Mouse (Mus musculus) CH12F3 (cell line): ENCODE results near the gene Cab39l.

Experiments used
- in situ Hi-C: fragments of 300-500 bp; cut with MboI; formaldehyde crosslinking; loops from 2 replicates; pipeline ENCODE4 v1.14.3; 2020; ENCODE audit warnings: low sequenced_read_pairs

Gene Cab39l

GRCm38 (mm10) chr14:59504831-59505230 lies 64.1 kb downstream of the Cab39l start:
- in situ Hi-C loops, result no loop called here

- in situ Hi-C loops, result no loop called here
Observed at GRCm38 (mm10) chr14:59506139-59506538, 65.4 kb downstream of the Cab39l start.

DNA sequence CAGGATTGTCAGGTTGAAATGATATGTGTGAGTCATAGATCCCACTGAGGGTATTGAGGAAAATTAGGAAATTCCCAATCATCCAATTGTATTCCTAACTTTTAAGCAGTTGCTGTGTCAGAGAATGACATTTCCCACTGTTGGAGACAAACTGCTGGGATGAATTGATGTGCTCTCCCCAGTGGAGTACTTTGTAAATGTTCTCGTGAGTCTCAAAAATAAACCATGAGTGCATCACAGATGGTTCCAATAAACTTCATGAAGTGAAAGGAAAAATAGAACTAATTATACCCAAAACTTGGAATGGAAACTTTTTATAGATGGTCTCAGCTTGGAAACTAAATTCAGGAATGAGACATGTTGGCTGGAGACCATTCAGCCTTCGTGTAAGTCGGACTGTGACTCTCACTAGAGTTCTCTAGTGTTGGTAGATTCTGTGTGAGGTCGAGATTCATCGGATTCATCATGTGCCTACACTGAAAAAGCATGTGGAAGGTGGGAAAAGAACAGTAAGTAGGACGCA lies 73.2 kb downstream of the Cab39l start:
- in situ Hi-C loops, result no loop called here

DNA sequence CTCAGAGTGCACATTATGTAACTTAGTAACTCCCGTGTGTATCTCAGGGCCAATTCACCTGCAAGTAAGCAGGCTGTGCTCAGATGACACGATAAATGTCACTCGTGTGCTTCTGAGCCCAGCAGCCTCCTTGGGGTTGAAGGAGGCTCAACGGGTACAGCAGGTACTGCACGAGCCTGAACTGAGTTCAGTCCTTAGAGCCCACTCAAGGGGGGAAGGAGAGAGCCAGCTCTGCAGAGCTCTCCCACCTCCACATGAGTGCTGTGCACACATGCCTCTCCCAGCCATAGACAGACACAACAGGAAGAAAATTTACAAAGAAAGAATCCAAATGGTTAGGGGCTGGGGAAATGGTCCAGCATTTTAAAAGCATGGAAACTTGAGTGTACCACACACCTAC lies 85.1 kb downstream of the Cab39l start:
- in situ Hi-C loops, result no loop called here

DNA sequence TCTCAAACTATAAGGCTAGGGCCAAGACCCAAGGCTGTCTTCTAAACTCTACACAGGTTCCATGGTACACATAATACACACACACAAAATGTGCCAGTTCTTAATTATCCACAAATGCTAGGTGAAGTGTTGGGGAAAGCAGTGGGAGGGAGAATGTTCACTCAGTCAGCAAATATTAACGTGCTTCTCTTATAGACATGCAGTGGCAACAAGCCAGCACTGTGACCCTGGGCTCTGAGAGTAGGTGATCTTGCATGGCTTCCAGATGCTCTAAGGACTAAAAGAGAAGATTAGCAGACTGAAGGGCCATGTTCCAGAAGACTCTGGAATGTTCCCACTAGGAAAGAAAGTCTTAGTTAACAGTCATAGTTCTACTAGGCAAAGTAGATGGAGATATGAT lies 90.0 kb downstream of the Cab39l start:
- in situ Hi-C loops, result no loop called here

GRCm38 (mm10) chr14:59532986-59533385 lies 92.2 kb downstream of the Cab39l start:
- in situ Hi-C loops, result no loop called here

DNA sequence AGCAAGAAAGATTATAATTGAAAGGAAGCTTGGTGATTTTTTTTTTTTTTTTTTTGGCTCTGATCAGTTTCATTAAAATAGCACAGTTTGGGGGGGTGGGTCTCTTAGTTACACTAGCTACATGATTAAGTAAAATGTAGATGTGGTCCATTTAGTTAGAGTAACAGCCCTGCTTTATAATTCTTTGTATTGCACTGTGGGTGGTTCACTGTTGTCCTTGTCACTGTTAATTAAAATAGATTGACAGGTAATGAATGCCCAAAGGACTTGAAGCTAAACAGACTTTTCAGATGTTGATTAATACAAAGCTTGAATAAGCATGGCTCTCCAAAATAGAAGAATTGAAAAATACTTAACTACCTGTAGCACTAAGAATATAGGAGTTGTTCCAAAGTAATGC lies 93.1 kb downstream of the Cab39l start:
- in situ Hi-C loops, result no loop called here

- in situ Hi-C loops, result no loop called here
Observed at GRCm38 (mm10) chr14:59537829-59538432, 97.2 kb downstream of the Cab39l start.

GRCm38 (mm10) chr14:59540230-59540629 lies 99.5 kb downstream of the Cab39l start:
- in situ Hi-C loops, result no loop called here

DNA sequence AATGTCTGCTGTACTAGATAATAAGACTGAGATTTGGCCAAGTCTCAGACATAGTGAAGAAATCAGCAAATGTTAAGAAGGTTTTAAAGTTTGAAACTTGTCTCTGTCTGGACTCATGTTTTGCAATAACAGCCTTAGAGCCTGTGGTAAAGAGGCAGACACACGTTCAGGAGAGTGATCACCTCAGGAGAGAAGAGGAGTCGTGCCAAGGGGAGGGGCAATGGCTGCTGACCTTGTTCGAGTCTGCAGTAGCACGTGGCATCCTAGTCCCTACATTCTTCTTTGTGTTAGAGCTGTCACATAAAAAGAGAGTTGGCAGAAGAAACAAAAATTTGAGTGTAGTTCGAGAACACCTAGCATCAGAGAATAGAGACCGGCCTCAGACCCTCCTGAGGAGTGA lies 100.0 kb downstream of the Cab39l start:
- in situ Hi-C loops, result no loop called here

- in situ Hi-C loops, result no loop called here
Observed at GRCm38 (mm10) chr14:59543158-59543826, 102.5 kb downstream of the Cab39l start.

DNA sequence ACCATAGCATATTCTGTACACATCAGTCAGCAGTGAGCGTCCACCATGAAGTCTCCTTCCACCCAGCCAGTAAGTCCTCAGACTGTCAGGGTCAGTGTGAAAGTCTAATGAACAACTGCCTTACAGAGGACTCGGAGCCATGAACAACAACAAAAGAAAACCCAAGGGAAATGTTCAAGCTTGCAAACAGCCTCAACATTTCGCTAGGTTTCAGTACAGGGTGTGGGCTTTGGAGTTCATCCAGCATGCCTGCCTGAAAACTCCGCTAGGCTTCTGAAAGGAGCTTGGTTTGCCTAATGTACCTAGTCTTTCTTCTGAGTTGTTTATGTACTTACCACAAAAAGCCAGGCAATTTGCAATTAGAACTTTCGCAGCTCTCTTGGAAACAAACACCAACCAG lies 103.2 kb downstream of the Cab39l start:
- in situ Hi-C loops, result no loop called here

DNA sequence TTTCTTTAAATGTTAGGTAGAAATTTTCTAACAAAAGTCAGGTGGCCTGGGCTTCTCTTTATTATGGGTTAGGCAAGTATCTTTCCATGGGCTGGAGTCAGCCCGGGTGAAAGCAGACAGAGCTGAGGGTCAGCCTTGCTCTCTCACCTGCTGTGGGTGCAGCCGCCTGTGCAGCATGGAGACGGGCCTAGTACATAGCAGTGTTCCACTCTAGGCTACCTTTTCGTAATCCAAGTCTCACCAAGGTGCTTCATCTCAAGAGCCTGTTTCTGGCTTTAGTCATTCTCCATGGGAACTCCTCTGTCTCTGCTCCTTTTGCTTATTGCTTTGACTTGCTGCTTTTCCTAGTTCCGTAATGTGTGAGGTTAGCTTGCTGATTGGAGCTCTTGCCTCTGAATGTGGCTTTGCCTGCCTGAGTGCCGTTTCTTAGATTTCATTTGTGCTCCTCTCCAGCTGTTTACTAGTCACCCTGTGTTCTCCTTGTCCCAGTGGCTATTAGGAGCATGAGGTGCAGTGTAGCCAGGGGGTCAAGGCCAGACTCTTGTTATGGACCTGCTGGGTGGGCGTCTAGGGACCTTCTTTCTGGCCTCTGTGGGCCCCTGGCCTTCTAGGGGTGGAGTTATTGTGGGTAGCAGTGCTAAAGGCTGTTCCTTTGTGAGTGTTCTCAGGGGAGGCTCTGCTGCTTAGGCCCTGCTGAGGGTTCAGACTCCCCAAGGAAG lies 105.5 kb downstream of the Cab39l start:
- in situ Hi-C loops, result no loop called here

DNA sequence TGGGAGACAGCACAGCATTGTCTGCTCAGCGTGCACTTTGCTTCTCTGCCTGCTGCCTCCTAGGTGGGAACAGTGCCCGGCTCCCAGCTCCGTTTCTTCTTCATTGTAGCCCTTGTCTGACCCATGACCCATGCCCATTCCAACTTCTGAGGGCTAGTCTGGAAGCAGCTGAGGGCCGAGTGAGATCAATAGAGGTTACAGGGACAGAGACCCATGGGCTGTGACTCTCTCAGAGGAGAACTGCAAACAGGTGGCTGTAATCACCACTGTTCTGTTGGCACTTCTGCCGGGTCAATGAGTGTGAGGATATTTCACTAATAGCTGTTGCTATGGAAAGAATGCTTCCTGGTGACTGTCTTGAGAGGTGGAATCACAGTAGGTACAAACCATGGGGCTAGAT lies 106.8 kb downstream of the Cab39l start:
- in situ Hi-C loops, result no loop called here

DNA sequence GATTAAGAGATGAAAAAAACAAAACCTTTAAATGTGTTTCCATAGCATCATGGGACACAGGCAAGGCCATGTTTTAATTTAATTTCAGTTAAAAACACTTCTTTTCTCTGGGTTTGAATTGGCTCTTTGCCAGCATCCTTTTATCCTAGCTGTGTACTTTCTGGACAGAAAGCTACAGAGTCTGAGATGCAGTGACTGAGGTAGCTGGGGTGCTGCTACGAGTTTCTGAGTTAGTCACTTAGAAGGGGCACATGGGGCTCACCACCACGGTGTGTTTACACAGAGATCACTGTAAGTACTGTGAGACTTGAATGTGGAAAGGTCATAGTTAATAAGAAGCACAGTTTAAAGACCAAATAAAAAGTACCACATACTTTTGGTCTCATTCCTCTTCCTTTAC lies 107.8 kb downstream of the Cab39l start:
- in situ Hi-C loops, result no loop called here

DNA sequence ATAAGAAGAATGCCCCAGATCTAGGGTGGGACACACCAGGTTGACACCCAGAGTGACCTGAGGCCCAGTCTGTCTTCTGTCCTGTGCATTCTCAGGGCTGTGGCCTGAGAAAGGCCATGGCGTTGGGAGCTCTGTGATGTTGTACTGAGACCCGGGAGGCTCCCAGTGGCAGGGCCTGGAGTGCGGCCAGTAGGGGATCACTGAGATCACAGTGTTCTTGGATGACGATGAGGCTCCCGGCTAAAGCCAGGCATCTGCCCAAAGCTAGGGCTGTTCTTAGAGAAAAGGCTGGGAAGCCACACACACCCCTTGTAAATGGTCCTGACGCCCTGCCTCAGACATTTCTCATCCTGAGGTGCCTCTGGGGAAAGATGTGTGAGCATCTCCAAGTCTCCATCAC lies 108.3 kb downstream of the Cab39l start:
- in situ Hi-C loops, result no loop called here

GRCm38 (mm10) chr14:59550841-59551240 lies 110.1 kb downstream of the Cab39l start:
- in situ Hi-C loops, result loop anchor here (25.0 kb wide), 1 partner anchor 214 kb away; the partner anchor contains the start of gene Phf11b

GRCm38 (mm10) chr14:59551956-59552355 lies 111.2 kb downstream of the Cab39l start:
- in situ Hi-C loops, result loop anchor here (25.0 kb wide), 1 partner anchor 215 kb away; the partner anchor contains the start of gene Phf11b

GRCm38 (mm10) chr14:59554025-59554424 lies 113.3 kb downstream of the Cab39l start:
- in situ Hi-C loops, result loop anchor here (25.0 kb wide), 1 partner anchor 217 kb away; the partner anchor contains the start of gene Phf11b

- in situ Hi-C loops, result loop anchor here (25.0 kb wide), 1 partner anchor 218 kb away; the partner anchor contains the start of gene Phf11b
Observed at GRCm38 (mm10) chr14:59555018-59555417, 114.2 kb downstream of the Cab39l start.

DNA sequence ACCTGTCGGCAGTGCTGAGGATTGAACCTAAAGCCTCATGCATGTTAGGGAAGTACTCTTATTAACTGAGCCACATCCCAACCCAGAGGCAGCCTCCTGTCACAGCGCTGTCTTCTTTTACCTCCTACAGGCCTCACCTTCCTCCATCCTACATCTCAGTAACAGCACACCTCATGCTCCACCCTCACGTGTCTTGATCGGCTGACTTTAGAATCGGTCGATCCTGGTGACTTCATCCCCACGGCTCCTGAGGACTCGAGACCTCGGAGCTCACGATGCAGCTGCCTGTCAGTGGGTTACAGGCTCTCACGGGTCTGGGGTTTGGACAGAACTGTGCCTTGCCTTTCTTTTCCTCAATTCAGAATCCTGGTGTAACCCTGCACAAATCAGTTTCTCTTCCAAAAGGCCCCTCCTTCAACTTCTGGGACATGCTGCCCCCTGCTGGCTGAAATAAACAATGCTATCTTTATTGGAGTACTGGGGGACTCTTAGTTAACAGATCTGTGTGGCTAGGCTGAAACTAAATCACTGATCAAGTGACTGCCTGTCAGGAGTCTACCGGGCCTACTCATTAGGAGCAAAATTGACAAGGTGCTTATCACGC lies 115.3 kb downstream of the Cab39l start:
- in situ Hi-C loops, result loop anchor here (25.0 kb wide), 1 partner anchor 219 kb away; the partner anchor contains the start of gene Phf11b
